Mouse (Mus musculus): ENCODE measurements around the gene Sptb. TPM values are rescaled to one million over a fixed set of nuclear protein-coding genes. Genes with fewer than 3 reads are reported as not detected.

Gene Sptb
- polyA plus RNA-seq, 1 experiment from 2014 or later = 5.1 TPM

- Histone ChIP-seq H3K27ac (ENCODE audit: low read length) (no peak overlapping the region), H3K4me3 (ENCODE audit: low read depth, low read length) (no peak overlapping the region), H3K9me3 (replicated peaks; ENCODE audit: control insufficient read depth, low read length, poor library complexity, severe bottlenecking) (no peaks in the 10 kb centered on the region), H3K4me2 (ENCODE audit: low read length) (no peak overlapping the region), H3K9ac (ENCODE audit: low read depth, low read length) (no peak overlapping the region), H3K4me1 (ENCODE audit: control insufficient read depth, insufficient read depth, low read length) (no peaks in the 10 kb centered on the region), H3K36me3 (ENCODE audit: control insufficient read depth, insufficient read depth, low read length) (no peaks in the 10 kb centered on the region), H3K27me3 (ENCODE audit: control insufficient read depth, insufficient read depth, low read depth, low read length) (no peaks in the 10 kb centered on the region)
- 94% methylated on average over 8 of the region's 8 CpGs for WGBS
- ATAC-seq = no peak
Measured at GRCm38 (mm10) chr12:76576806-76577205, 133.5 kb downstream of the Sptb start.

GRCm38 (mm10) chr12:76576061-76576460, 134.3 kb downstream of the Sptb start:
- Histone ChIP-seq H3K4me1 (ENCODE audit: control insufficient read depth, insufficient read depth, low read length) (no peaks in the 10 kb centered on the region), H3K27me3 (ENCODE audit: control insufficient read depth, insufficient read depth, low read depth, low read length) (no peaks in the 10 kb centered on the region), H3K4me3 (ENCODE audit: low read depth, low read length) (no peak overlapping the region), H3K9ac (ENCODE audit: low read depth, low read length) (no peak overlapping the region), H3K27ac (ENCODE audit: low read length) (no peak overlapping the region), H3K4me2 (ENCODE audit: low read length) (no peak overlapping the region), H3K36me3 (ENCODE audit: control insufficient read depth, insufficient read depth, low read length) (no peaks in the 10 kb centered on the region), H3K9me3 (replicated peaks; ENCODE audit: control insufficient read depth, low read length, poor library complexity, severe bottlenecking) (no peaks in the 10 kb centered on the region)
- WGBS = 89% methylated on average over 9 of the region's 9 CpGs
- ATAC-seq = no peak

- ATAC-seq = no peak
- Histone ChIP-seq H3K27ac (ENCODE audit: low read length) (no peak overlapping the region), H3K4me2 (ENCODE audit: low read length) (no peak overlapping the region), H3K4me1 (ENCODE audit: control insufficient read depth, insufficient read depth, low read length) (no peaks in the 10 kb centered on the region), H3K9me3 (replicated peaks; ENCODE audit: control insufficient read depth, low read length, poor library complexity, severe bottlenecking) (no peaks in the 10 kb centered on the region), H3K27me3 (ENCODE audit: control insufficient read depth, insufficient read depth, low read depth, low read length) (no peaks in the 10 kb centered on the region), H3K36me3 (ENCODE audit: control insufficient read depth, insufficient read depth, low read length) (no peaks in the 10 kb centered on the region), H3K4me3 (ENCODE audit: low read depth, low read length) (no peak overlapping the region), H3K9ac (ENCODE audit: low read depth, low read length) (no peak overlapping the region)
- 92% methylated on average over 6 of the region's 6 CpGs for WGBS
Measured at GRCm38 (mm10) chr12:76574815-76575214, 135.5 kb downstream of the Sptb start.

GRCm38 (mm10) chr12:76573381-76573780, 137.0 kb downstream of the Sptb start:
- H3K27me3 ChIP-seq (ENCODE audit: control insufficient read depth, insufficient read depth, low read depth, low read length) = no peaks in the 10 kb centered on the region
- no peak overlapping the region for H3K4me2 ChIP-seq (ENCODE audit: low read length)
- ATAC-seq = no peak
- WGBS = 92% methylated on average over 6 of the region's 6 CpGs
- H3K4me3 ChIP-seq (ENCODE audit: low read depth, low read length) = no peak overlapping the region
- H3K4me1 ChIP-seq (ENCODE audit: control insufficient read depth, insufficient read depth, low read length) = no peaks in the 10 kb centered on the region
- H3K27ac ChIP-seq (ENCODE audit: low read length) = no peak overlapping the region
- H3K9me3 ChIP-seq (replicated peaks; ENCODE audit: control insufficient read depth, low read length, poor library complexity, severe bottlenecking) = no peaks in the 10 kb centered on the region
- no peaks in the 10 kb centered on the region for H3K36me3 ChIP-seq (ENCODE audit: control insufficient read depth, insufficient read depth, low read length)
- no peak overlapping the region for H3K9ac ChIP-seq (ENCODE audit: low read depth, low read length)

- H3K4me2 ChIP-seq (ENCODE audit: low read length) = no peak overlapping the region
Measured at GRCm38 (mm10) chr12:76572261-76573251, 137.8 kb downstream of the Sptb start.

GRCm38 (mm10) chr12:76571266-76571665, 139.1 kb downstream of the Sptb start:
- no peaks in the 10 kb centered on the region for H3K4me1 ChIP-seq (ENCODE audit: control insufficient read depth, insufficient read depth, low read length)
- H3K4me3 ChIP-seq (ENCODE audit: low read depth, low read length) = no peak overlapping the region
- no peak for ATAC-seq
- H3K4me2 ChIP-seq (ENCODE audit: low read length) = no peak overlapping the region
- no peaks in the 10 kb centered on the region for H3K27me3 ChIP-seq (ENCODE audit: control insufficient read depth, insufficient read depth, low read depth, low read length)
- no peak overlapping the region for H3K9ac ChIP-seq (ENCODE audit: low read depth, low read length)
- no peaks in the 10 kb centered on the region for H3K9me3 ChIP-seq (replicated peaks; ENCODE audit: control insufficient read depth, low read length, poor library complexity, severe bottlenecking)
- H3K27ac ChIP-seq (ENCODE audit: low read length) = no peak overlapping the region
- H3K36me3 ChIP-seq (ENCODE audit: control insufficient read depth, insufficient read depth, low read length) = no peaks in the 10 kb centered on the region
- WGBS = 76% methylated on average over 10 of the region's 10 CpGs

More at GRCm38 (mm10) chr12:76572261-76573251, 137.8 kb downstream of the Sptb start:
- Histone ChIP-seq H3K4me3 (ENCODE audit: low read depth, low read length) (no peak overlapping the region), H3K9ac (ENCODE audit: low read depth, low read length) (no peak overlapping the region), H3K36me3 (ENCODE audit: control insufficient read depth, insufficient read depth, low read length) (no peaks in the 10 kb centered on the region), H3K27me3 (ENCODE audit: control insufficient read depth, insufficient read depth, low read depth, low read length) (no peaks in the 10 kb centered on the region), H3K27ac (ENCODE audit: low read length) (no peak overlapping the region), H3K9me3 (replicated peaks; ENCODE audit: control insufficient read depth, low read length, poor library complexity, severe bottlenecking) (no peaks in the 10 kb centered on the region), H3K4me1 (ENCODE audit: control insufficient read depth, insufficient read depth, low read length) (no peaks in the 10 kb centered on the region)
- ATAC-seq = no peak
- 62% methylated on average over 27 of the region's 27 CpGs for WGBS

GRCm38 (mm10) chr12:76570221-76570940, 140.0 kb downstream of the Sptb start:
- H3K36me3 ChIP-seq (ENCODE audit: control insufficient read depth, insufficient read depth, low read length) = no peaks in the 10 kb centered on the region
- no peak for ATAC-seq
- no peaks in the 10 kb centered on the region for H3K9me3 ChIP-seq (replicated peaks; ENCODE audit: control insufficient read depth, low read length, poor library complexity, severe bottlenecking)
- H3K27me3 ChIP-seq (ENCODE audit: control insufficient read depth, insufficient read depth, low read depth, low read length) = no peaks in the 10 kb centered on the region
- H3K4me3 ChIP-seq (ENCODE audit: low read depth, low read length) = no peak overlapping the region
- H3K4me1 ChIP-seq (ENCODE audit: control insufficient read depth, insufficient read depth, low read length) = no peaks in the 10 kb centered on the region
- 81% methylated on average over 9 of the region's 9 CpGs for WGBS
- no peak overlapping the region for H3K9ac ChIP-seq (ENCODE audit: low read depth, low read length)
- no peak overlapping the region for H3K4me2 ChIP-seq (ENCODE audit: low read length)
- H3K27ac ChIP-seq (ENCODE audit: low read length) = no peak overlapping the region

- no peak for ATAC-seq
- WGBS = 84% methylated on average over 10 of the region's 10 CpGs
- no peak overlapping the region for H3K27ac ChIP-seq (ENCODE audit: low read length)
Measured at GRCm38 (mm10) chr12:76566284-76566683, 144.1 kb downstream of the Sptb start.

GRCm38 (mm10) chr12:76562196-76562595, 148.2 kb downstream of the Sptb start:
- Histone ChIP-seq H3K4me3 (ENCODE audit: low read depth, low read length) (no peak overlapping the region), H3K9me3 (replicated peaks; ENCODE audit: control insufficient read depth, low read length, poor library complexity, severe bottlenecking) (no peaks in the 10 kb centered on the region), H3K27ac (ENCODE audit: low read length) (no peak overlapping the region), H3K27me3 (ENCODE audit: control insufficient read depth, insufficient read depth, low read depth, low read length) (no peaks in the 10 kb centered on the region), H3K36me3 (ENCODE audit: control insufficient read depth, insufficient read depth, low read length) (no peaks in the 10 kb centered on the region), H3K9ac (ENCODE audit: low read depth, low read length) (no peak overlapping the region), H3K4me1 (ENCODE audit: control insufficient read depth, insufficient read depth, low read length) (no peaks in the 10 kb centered on the region), H3K4me2 (ENCODE audit: low read length) (no peak overlapping the region)
- 82% methylated on average over 4 of the region's 4 CpGs for WGBS
- no peak for ATAC-seq

More at GRCm38 (mm10) chr12:76566284-76566683, 144.1 kb downstream of the Sptb start:
- Histone ChIP-seq H3K4me3 (ENCODE audit: low read depth, low read length) (no peak overlapping the region), H3K27me3 (ENCODE audit: control insufficient read depth, insufficient read depth, low read depth, low read length) (no peaks in the 10 kb centered on the region), H3K9me3 (replicated peaks; ENCODE audit: control insufficient read depth, low read length, poor library complexity, severe bottlenecking) (no peaks in the 10 kb centered on the region), H3K9ac (ENCODE audit: low read depth, low read length) (no peak overlapping the region), H3K4me1 (ENCODE audit: control insufficient read depth, insufficient read depth, low read length) (no peaks in the 10 kb centered on the region), H3K4me2 (ENCODE audit: low read length) (no peak overlapping the region), H3K36me3 (ENCODE audit: control insufficient read depth, insufficient read depth, low read length) (no peaks in the 10 kb centered on the region)
